Mouse (Mus musculus): ENCODE data around the gene Slc34a1. TPM values are rescaled to one million over a fixed set of nuclear protein-coding genes. Genes with fewer than 3 reads are reported as not detected.

Slc34a1 gene
- polyA plus RNA-seq, 1 experiment from 2014 or later = not detected

DNA sequence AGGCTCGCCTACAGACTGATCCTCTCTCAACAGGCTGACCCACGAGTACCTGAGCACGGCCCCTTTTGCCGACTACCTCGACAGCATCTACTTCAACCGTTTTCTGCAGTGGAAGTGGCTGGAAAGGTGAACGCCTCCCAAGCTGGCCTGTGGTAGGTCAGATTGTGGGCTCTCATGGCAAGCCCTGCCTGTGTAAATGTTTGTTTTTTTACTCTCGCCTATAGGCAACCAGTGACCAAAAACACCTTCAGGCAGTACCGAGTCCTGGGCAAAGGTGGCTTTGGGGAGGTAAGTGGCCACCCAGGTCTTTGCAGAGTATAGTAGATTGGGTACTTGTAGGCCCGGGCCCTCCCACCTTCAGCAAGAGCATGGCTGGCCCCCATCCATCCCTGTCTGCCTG, 53.3 kb downstream of the Slc34a1 start:
- WGBS = 93% methylated on average over 10 of the region's 10 CpGs
- Histone ChIP-seq H3K4me3 (no peak overlapping the region), H3K36me3 (peaks cover 85% of the 10 kb centered on the region), H3K9me3 (replicated peaks) (no peaks in the 10 kb centered on the region), H3K4me1 (peaks cover 16% of the 10 kb centered on the region), H3K27me3 (ENCODE audit: low read depth, poor library complexity, severe bottlenecking) (no peaks in the 10 kb centered on the region), H3K27ac (no peak overlapping the region)
- no peak for DNase-seq (ENCODE audit: low spot score)

DNA sequence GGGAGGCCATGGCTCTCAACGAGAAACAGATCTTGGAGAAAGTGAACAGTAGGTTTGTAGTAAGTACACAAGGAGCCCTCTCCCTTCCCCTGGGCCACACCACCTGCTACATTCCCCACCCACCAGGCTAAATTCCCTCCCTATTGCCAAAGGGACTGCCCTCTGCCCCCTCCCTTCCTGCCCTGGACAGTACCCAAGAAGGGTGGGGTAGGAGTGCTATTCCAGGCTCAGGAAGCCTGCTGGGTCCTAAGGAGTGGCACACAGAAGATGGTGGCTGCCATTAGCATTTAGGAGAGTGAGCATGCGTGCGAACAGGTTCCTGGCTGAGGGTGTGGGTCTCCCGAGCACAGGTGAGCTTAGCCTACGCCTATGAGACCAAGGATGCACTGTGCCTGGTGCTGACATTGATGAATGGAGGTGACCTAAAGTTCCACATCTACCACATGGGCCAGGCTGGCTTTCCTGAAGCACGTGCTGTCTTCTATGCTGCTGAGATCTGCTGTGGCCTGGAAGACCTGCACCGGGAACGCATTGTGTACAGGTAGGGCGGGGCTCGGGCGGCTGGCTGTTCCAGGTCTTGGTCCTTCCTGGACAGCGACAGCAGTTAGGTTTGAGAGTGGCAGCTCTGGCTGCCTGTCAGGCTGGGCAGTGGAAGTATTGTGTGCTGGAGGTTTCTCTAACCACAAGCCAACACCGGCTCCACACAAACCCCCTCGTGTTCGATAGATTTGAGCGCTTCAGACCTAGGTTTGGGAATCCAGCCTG, 54.0 kb downstream of the Slc34a1 start:
- H3K4me3 ChIP-seq = no peak overlapping the region
- WGBS = 94% methylated on average over 16 of the region's 16 CpGs
- no peak for DNase-seq (ENCODE audit: low spot score)
- no peaks in the 10 kb centered on the region for H3K27me3 ChIP-seq (ENCODE audit: low read depth, poor library complexity, severe bottlenecking)
- no peak overlapping the region for H3K27ac ChIP-seq
- H3K9me3 ChIP-seq (replicated peaks) = no peaks in the 10 kb centered on the region
- peaks cover 10% of the 10 kb centered on the region for H3K4me1 ChIP-seq
- H3K36me3 ChIP-seq = peaks cover 92% of the 10 kb centered on the region

DNA sequence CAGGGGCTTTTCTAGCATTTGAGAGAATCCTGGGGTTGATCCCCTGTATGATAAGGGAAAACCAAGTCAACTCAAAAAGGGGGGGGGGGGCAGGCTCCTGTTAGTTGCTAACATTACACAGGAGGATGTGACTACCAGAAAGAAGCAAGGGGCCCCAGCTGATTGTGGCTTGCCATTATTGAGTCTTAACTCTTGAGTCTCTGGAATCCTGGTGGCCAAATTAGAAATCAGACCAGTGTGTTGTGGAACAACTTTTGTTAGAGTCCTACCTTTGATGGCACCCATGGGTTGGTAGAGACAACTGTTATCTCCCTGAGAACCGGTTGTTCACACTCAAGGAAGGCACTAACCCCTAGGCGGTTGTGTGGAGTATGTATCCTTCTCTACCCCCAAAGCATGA, 65.0 kb downstream of the Slc34a1 start:
- Histone ChIP-seq H3K27ac (no peak overlapping the region), H3K36me3 (peaks cover 49% of the 10 kb centered on the region), H3K27me3 (ENCODE audit: low read depth, poor library complexity, severe bottlenecking) (0 out of 2 replicates have a peak, but pooled peaks cover 3% of the 10 kb centered on the region), H3K9me3 (replicated peaks) (no peaks in the 10 kb centered on the region), H3K4me1 (peaks cover 42% of the 10 kb centered on the region), H3K4me3 (0 out of 2 replicates have a peak overlapping the region, but pooled peaks have one; percentile 71)
- no peak for DNase-seq (ENCODE audit: low spot score)
- WGBS = 45% methylated on average over 2 of the region's 2 CpGs

DNA sequence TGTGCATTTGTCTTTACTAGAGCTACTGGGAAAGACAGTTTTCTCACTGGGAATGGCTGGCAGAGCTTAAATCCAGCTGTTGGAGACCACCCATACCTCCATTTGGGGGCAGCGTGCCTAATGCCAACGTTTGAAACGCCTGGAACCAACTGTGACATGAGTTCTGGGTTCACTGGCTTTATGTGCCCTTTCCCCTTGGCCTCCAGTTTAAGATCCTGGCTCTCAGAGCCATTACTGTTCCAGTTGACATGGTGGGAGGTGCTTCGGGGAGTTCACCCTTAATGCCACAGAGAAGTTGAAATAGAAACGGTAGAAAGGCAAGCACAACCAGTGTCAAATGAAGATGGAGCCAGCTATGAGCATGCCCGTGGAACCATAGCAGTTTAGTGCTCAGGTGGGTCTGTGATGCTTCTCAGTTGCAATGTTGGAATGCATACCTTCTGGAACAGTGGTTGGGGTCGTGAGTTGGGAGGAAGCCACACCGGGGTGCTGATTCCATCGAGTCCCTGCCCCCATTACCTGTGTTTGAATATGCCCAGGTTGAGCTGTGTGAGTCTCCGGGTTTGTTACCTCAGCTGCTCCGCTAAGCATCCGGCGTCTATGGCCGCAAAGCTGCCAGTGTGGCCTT, 65.5 kb downstream of the Slc34a1 start:
- peaks cover 44% of the 10 kb centered on the region for H3K4me1 ChIP-seq
- no peak for DNase-seq (ENCODE audit: low spot score)
- H3K9me3 ChIP-seq (replicated peaks) = no peaks in the 10 kb centered on the region
- H3K4me3 ChIP-seq = peak overlapping the region; percentile 71
- peak overlapping the region; percentile 91 for H3K27ac ChIP-seq
- H3K27me3 ChIP-seq (ENCODE audit: low read depth, poor library complexity, severe bottlenecking) = 0 out of 2 replicates have a peak, but pooled peaks cover 3% of the 10 kb centered on the region
- 12% methylated on average over 14 of the region's 14 CpGs for WGBS
- peaks cover 43% of the 10 kb centered on the region for H3K36me3 ChIP-seq

DNA sequence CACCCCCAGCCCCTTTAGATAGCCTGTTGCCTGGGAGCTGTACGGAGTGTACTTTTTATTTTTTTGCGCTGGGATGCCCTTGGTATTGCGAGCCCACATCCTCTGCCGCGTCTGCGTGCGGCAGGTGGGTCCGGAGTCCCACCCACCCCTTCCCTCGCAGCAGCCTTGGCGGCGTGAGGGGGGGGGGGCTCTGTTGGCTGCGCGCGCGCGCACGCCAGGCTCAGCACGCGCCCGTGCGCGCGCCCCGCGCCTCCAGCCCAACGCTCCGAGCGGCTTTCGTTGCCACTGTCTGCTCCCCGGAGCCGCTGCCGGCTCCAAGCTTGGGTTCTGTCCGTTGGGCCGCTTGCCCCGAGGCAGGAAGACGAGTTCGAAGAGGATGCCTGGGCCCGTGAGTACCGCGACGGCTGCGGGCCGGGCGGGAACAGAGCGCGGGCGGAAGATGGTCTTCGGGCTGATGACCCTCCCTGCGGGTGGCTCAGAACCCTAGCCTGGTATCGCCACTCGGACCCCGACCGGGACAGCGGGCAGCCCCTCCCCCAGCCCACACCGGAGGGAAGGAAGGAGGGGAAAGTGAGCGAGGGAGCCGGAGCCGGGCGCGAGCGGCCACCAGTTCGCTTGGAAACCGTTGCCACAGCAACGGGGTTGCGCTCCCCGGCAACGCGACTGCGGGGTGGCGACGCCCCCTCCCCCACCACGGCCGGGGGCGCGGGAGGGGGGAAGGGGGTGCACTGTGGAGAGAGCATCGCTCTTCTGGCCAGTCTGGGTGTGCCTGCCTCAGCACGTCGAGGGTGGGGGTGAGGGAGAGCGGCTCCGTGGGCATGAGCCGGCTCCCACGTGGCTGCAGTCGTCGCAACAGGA, 66.3 kb downstream of the Slc34a1 start, which contains the start of gene Prr7:
Gene Prr7, plus strand, starts transcription at position 241 of the 858 bp plus-strand sequence.
- DNase-seq (ENCODE audit: low spot score) = peak; percentile 80
- Histone ChIP-seq H3K4me3 (peak within 1 kb of the TSS; percentile 71), H3K27me3 (ENCODE audit: low read depth, poor library complexity, severe bottlenecking) (0 out of 2 replicates have a peak, but pooled peaks cover 3% of the 10 kb centered on the region), H3K9me3 (replicated peaks) (no peaks in the 10 kb centered on the region), H3K4me1 (peaks cover 51% of the 10 kb centered on the region), H3K36me3 (peaks cover 36% of the 10 kb centered on the region), H3K27ac (peak within 1 kb of the TSS; percentile 91)
- WGBS = under 1% methylated on average over 81 of the region's 84 CpGs

DNA sequence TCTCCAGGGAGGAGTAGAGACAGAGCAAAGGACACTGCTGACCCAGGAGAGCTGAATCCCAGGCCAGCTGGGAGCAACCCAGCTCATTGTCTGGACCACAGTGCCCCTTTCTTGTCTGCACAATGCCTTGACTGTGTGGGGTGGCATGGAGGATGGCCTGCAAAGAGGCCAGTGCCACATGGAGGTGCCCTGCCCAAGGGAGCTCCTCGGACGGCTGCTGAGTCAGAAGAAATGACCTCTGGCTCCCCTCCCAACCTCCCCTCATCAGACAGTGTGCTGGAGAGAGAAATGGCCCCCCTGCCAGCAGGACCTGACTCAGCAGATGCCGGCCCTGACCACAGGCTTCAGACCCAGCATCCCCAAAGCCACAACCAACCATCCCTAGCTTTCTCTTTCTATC, 67.2 kb downstream of the Slc34a1 start:
- Histone ChIP-seq H3K27me3 (ENCODE audit: low read depth, poor library complexity, severe bottlenecking) (0 out of 2 replicates have a peak, but pooled peaks cover 3% of the 10 kb centered on the region), H3K36me3 (peaks cover 27% of the 10 kb centered on the region), H3K4me3 (peak overlapping the region; percentile 71), H3K27ac (peak overlapping the region; percentile 91), H3K9me3 (replicated peaks) (no peaks in the 10 kb centered on the region), H3K4me1 (peaks cover 56% of the 10 kb centered on the region)
- no peak for DNase-seq (ENCODE audit: low spot score)
- 20% methylated on average over 3 of the region's 3 CpGs for WGBS

Small RNA genes lying within 50 kb of the gene (microRNA-seq; reads per million reads assigned to microRNA genes)
- gene Mir6943 = not detected

Other genes with a start within 250 kb of the Slc34a1 start
- gene Fgfr4, start 245.5 kb upstream of the Slc34a1 start, polyA plus RNA-seq (2016; fragmentation: Nextera tagmentation; extraction: Ambion mirVana) = 0.73 and 2.1 TPM in 2 replicates
- gene Nsd1, start 188.4 kb upstream of the Slc34a1 start, polyA plus RNA-seq (2016; fragmentation: Nextera tagmentation; extraction: Ambion mirVana) = 63.5 and 69.1 TPM in 2 replicates
- gene Prelid1, start 77.7 kb upstream of the Slc34a1 start, polyA plus RNA-seq (2016; fragmentation: Nextera tagmentation; extraction: Ambion mirVana) = 472 and 529 TPM in 2 replicates
- gene Rab24, start 76.2 kb upstream of the Slc34a1 start, polyA plus RNA-seq (2016; fragmentation: Nextera tagmentation; extraction: Ambion mirVana) = 79.0 and 85.8 TPM in 2 replicates
- 15.8 and 27.5 TPM in 2 replicates for gene Mxd3, start 68.4 kb upstream of the Slc34a1 start, polyA plus RNA-seq (2016; fragmentation: Nextera tagmentation; extraction: Ambion mirVana)
- gene Lman2, start 35.4 kb upstream of the Slc34a1 start, polyA plus RNA-seq (2016; fragmentation: Nextera tagmentation; extraction: Ambion mirVana) = 112 and 113 TPM in 2 replicates
- gene Rgs14, start 28.5 kb upstream of the Slc34a1 start, polyA plus RNA-seq (2016; fragmentation: Nextera tagmentation; extraction: Ambion mirVana) = 0.70 and 1.1 TPM in 2 replicates
- not detected in 2 replicates for gene Pfn3, start 17.0 kb downstream of the Slc34a1 start, polyA plus RNA-seq (2016; fragmentation: Nextera tagmentation; extraction: Ambion mirVana)
- gene F12, start 28.6 kb downstream of the Slc34a1 start, polyA plus RNA-seq (2016; fragmentation: Nextera tagmentation; extraction: Ambion mirVana) = 0.14 TPM in 1 of 2 replicates, not detected in the other
- 63.6 and 71.1 TPM in 2 replicates for gene Grk6, start 46.9 kb downstream of the Slc34a1 start, polyA plus RNA-seq (2016; fragmentation: Nextera tagmentation; extraction: Ambion mirVana)
- gene Prr7, start 66.1 kb downstream of the Slc34a1 start, polyA plus RNA-seq (2016; fragmentation: Nextera tagmentation; extraction: Ambion mirVana) = 0.34 and 0.35 TPM in 2 replicates
- gene Dbn1, start 89.9 kb downstream of the Slc34a1 start, polyA plus RNA-seq (2016; fragmentation: Nextera tagmentation; extraction: Ambion mirVana) = 346 and 417 TPM in 2 replicates
- gene Pdlim7, start 115.5 kb downstream of the Slc34a1 start, polyA plus RNA-seq (2016; fragmentation: Nextera tagmentation; extraction: Ambion mirVana) = 202 and 206 TPM in 2 replicates
- gene Dok3, start 131.1 kb downstream of the Slc34a1 start, polyA plus RNA-seq (2016; fragmentation: Nextera tagmentation; extraction: Ambion mirVana) = 2.7 and 2.9 TPM in 2 replicates
- 94.0 and 102 TPM in 2 replicates for gene Ddx41, start 138.5 kb downstream of the Slc34a1 start, polyA plus RNA-seq (2016; fragmentation: Nextera tagmentation; extraction: Ambion mirVana)
- gene Fam193b, start 172.9 kb downstream of the Slc34a1 start, polyA plus RNA-seq (2016; fragmentation: Nextera tagmentation; extraction: Ambion mirVana) = 65.8 and 70.7 TPM in 2 replicates
- 111 and 123 TPM in 2 replicates for gene Tmed9, start 175.5 kb downstream of the Slc34a1 start, polyA plus RNA-seq (2016; fragmentation: Nextera tagmentation; extraction: Ambion mirVana)
- 30.9 and 31.6 TPM in 2 replicates for gene B4galt7, start 201.7 kb downstream of the Slc34a1 start, polyA plus RNA-seq (2016; fragmentation: Nextera tagmentation; extraction: Ambion mirVana)
- 48.1 and 53.3 TPM in 2 replicates for gene Caml, start 224.8 kb downstream of the Slc34a1 start, polyA plus RNA-seq (2016; fragmentation: Nextera tagmentation; extraction: Ambion mirVana)
- gene Ddx46, start 236.8 kb downstream of the Slc34a1 start, polyA plus RNA-seq (2016; fragmentation: Nextera tagmentation; extraction: Ambion mirVana) = 41.5 and 45.6 TPM in 2 replicates

Data from limb, embryonic 10.5 days (tissue).